Mouse (Mus musculus): Measurements from ENCODE around the gene Mlh3.

Gene Mlh3

GRCm38 (mm10) chr12:85280845-85281651 lies 10.6 kb upstream of the Mlh3 start:
- DNase-seq (ENCODE audit: low spot score in 2 of 2), result no peak

- peak; percentile 98 to 99 for DNase-seq (ENCODE audit: low spot score in 2 of 2)
Observed at GRCm38 (mm10) chr12:85280105-85280844, 9.9 kb upstream of the Mlh3 start.

GRCm38 (mm10) chr12:85279396-85280080 lies 9.1 kb upstream of the Mlh3 start:
- DNase-seq (ENCODE audit: low spot score in 2 of 2), result no peak

- DNase-seq (ENCODE audit: low spot score in 2 of 2), result no peak
Observed at GRCm38 (mm10) chr12:85278919-85279318, 8.5 kb upstream of the Mlh3 start.

- no peak for DNase-seq (ENCODE audit: low spot score in 2 of 2)
Observed at GRCm38 (mm10) chr12:85276273-85276672, 5.9 kb upstream of the Mlh3 start.

- peak in 1 of 2 experiments; percentile 33 for DNase-seq (ENCODE audit: low spot score in 2 of 2)
Observed at GRCm38 (mm10) chr12:85273508-85273907, 3.1 kb upstream of the Mlh3 start.

GRCm38 (mm10) chr12:85271843-85272206 lies 1.4 kb upstream of the Mlh3 start:
- no peak for DNase-seq (ENCODE audit: low spot score in 2 of 2)

GRCm38 (mm10) chr12:85271132-85271842 lies 888 bp upstream of the Mlh3 start:
- DNase-seq (ENCODE audit: low spot score in 2 of 2), result no peak

GRCm38 (mm10) chr12:85269821-85270220 lies 578 bp downstream of the Mlh3 start:
- no peak for DNase-seq (ENCODE audit: low spot score in 2 of 2)

GRCm38 (mm10) chr12:85266248-85266647 lies 4.2 kb downstream of the Mlh3 start:
- DNase-seq (ENCODE audit: low spot score in 2 of 2), result no peak

GRCm38 (mm10) chr12:85264940-85265339 lies 5.5 kb downstream of the Mlh3 start:
- no peak for DNase-seq (ENCODE audit: low spot score in 2 of 2)

GRCm38 (mm10) chr12:85264531-85264930 lies 5.9 kb downstream of the Mlh3 start:
- no peak for DNase-seq (ENCODE audit: low spot score in 2 of 2)

GRCm38 (mm10) chr12:85263190-85263589 lies 7.2 kb downstream of the Mlh3 start:
- no peak for DNase-seq (ENCODE audit: low spot score in 2 of 2)

GRCm38 (mm10) chr12:85262489-85262888 lies 7.9 kb downstream of the Mlh3 start:
- no peak for DNase-seq (ENCODE audit: low spot score in 2 of 2)

- DNase-seq (ENCODE audit: low spot score in 2 of 2), result no peak
Observed at GRCm38 (mm10) chr12:85257008-85257639, 13.3 kb downstream of the Mlh3 start.

GRCm38 (mm10) chr12:85256074-85256751 lies 14.2 kb downstream of the Mlh3 start:
- no peak for DNase-seq (ENCODE audit: low spot score in 2 of 2)

- DNase-seq (ENCODE audit: low spot score in 2 of 2), result no peak
Observed at GRCm38 (mm10) chr12:85252083-85252482, 18.3 kb downstream of the Mlh3 start.

- DNase-seq (ENCODE audit: low spot score in 2 of 2), result no peak
Observed at GRCm38 (mm10) chr12:85237553-85237952, 32.8 kb downstream of the Mlh3 start.

GRCm38 (mm10) chr12:85233376-85234358 lies 36.7 kb downstream of the Mlh3 start:
- no peak for DNase-seq (ENCODE audit: low spot score in 2 of 2)

Data from urinary bladder, postnatal 36 days (tissue).